Mouse (Mus musculus): ENCODE results near the gene Myog. TPM values are rescaled to one million over a fixed set of nuclear protein-coding genes. Genes with fewer than 3 reads are reported as not detected.
A peak's percentile ranks its signal among the peaks of the same experiment; 100 is the strongest.

Gene Myog
- polyA plus RNA-seq, 1 experiment from 2014 or later = 190 TPM

DNA sequence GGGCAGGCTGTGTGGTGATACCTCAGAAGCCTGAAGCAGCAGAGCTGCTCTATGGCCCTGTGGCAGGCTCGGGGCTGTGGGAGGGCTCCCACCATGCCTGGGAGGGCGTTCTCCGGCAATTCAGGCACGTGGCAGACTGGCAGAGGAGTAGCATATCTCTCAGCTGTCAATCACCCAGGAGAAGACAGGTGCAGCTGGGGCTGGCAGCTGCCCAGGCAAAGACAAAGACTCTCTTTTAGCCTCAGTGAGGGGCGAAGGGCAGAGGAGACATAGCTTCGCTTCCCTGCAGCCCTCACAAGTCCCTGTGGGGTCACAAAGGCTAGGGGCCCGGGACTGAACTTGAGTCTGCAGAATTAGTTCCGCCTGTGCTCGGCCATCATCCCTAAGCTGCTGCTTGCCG is 17.6 kb downstream of the Myog start:
- H3K27me3 ChIP-seq = no peaks in the 10 kb centered on the region
- peaks cover 13% of the 10 kb centered on the region for H3K4me1 ChIP-seq
- no peaks in the 10 kb centered on the region for H3K9me3 ChIP-seq
- peaks cover 12% of the 10 kb centered on the region; the same call in 1 of the 2 replicates for H3K36me3 ChIP-seq
- no peak overlapping the region for H3K27ac ChIP-seq
- ATAC-seq (ENCODE audit: low FRiP score, low read depth) = peak; percentile 63; the same call in 1 of the 2 replicates
- H3K9ac ChIP-seq = no peak overlapping the region
- 71% methylated on average over 10 of the region's 10 CpGs for WGBS
- H3K4me2 ChIP-seq (replicated peaks) = no peak overlapping the region
- no peak overlapping the region for H3K4me3 ChIP-seq

DNA sequence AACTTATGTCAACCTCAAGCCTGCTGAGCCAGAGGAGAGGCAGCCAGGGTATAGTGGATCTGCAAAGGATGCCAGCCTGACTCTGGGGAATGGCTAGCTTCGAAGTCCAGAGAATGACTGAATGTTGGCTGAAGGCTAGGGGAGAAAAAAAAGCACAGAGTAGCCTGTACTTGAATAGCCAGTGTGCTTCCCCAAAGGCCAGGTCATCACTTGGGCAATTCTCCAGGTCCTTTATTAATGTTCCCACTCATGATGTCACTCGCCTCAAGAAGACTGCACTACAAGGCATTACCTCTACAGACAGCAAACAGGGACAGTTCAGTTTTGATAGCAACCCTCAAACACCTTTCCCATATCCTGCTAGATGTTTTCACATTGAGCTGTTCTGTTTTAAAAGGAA is 20.5 kb downstream of the Myog start:
- Histone ChIP-seq H3K4me2 (replicated peaks) (no peak overlapping the region), H3K4me3 (no peak overlapping the region), H3K27me3 (no peaks in the 10 kb centered on the region), H3K27ac (no peak overlapping the region), H3K9me3 (no peaks in the 10 kb centered on the region), H3K9ac (no peak overlapping the region), H3K4me1 (no peaks in the 10 kb centered on the region), H3K36me3 (peaks cover 7% of the 10 kb centered on the region; the same call in 1 of the 2 replicates)
- no peak for ATAC-seq (ENCODE audit: low FRiP score, low read depth)
- 94% methylated on average over 2 of the region's 2 CpGs for WGBS

- Histone ChIP-seq H3K4me2 (replicated peaks) (no peak overlapping the region), H3K9ac (no peak overlapping the region), H3K4me3 (no peak overlapping the region), H3K9me3 (no peaks in the 10 kb centered on the region), H3K27me3 (no peaks in the 10 kb centered on the region), H3K36me3 (peaks cover 7% of the 10 kb centered on the region; the same call in 1 of the 2 replicates), H3K4me1 (no peaks in the 10 kb centered on the region), H3K27ac (no peak overlapping the region)
- ATAC-seq (ENCODE audit: low FRiP score, low read depth) = no peak
- WGBS = 99% methylated on average over 3 of the region's 3 CpGs
These were observed 20.9 kb downstream of the Myog start for GRCm38 (mm10) chr1:134310729-134311128.

GRCm38 (mm10) chr1:134311760-134312159 is 22.0 kb downstream of the Myog start:
- 92% methylated on average over 7 of the region's 7 CpGs for WGBS
- H3K9me3 ChIP-seq = no peaks in the 10 kb centered on the region
- H3K27me3 ChIP-seq = no peaks in the 10 kb centered on the region
- no peak overlapping the region for H3K4me2 ChIP-seq (replicated peaks)
- H3K27ac ChIP-seq = no peak overlapping the region
- peaks cover 11% of the 10 kb centered on the region for H3K36me3 ChIP-seq
- no peak for ATAC-seq (ENCODE audit: low FRiP score, low read depth)
- no peak overlapping the region for H3K9ac ChIP-seq
- no peak overlapping the region for H3K4me3 ChIP-seq
- H3K4me1 ChIP-seq = no peaks in the 10 kb centered on the region

DNA sequence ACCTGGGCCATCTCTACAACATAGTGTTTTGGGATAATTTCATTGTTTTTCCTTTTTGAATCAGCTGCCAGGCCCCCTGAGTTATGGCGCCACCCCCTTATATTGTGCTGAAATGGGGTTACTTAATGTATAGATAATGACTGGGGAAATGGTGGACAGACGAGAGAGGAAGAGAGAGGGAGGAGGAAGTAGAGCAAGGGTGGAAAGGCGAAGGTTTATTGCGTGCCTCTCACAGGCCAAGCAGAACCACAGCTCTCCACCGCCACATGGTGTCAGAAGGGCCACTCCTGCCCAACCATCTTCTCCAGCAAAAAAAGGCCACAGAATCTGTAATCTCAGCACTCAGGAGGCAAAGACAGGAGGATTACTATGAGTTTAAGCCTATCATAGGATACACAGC is 25.4 kb downstream of the Myog start:
- H3K9me3 ChIP-seq = no peaks in the 10 kb centered on the region
- no peaks in the 10 kb centered on the region for H3K4me1 ChIP-seq
- no peaks in the 10 kb centered on the region for H3K27me3 ChIP-seq
- WGBS = 86% methylated on average over 5 of the region's 5 CpGs
- ATAC-seq (ENCODE audit: low FRiP score, low read depth) = no peak
- H3K27ac ChIP-seq = no peak overlapping the region; the same call in 1 of the 2 replicates
- H3K9ac ChIP-seq = no peak overlapping the region
- no peak overlapping the region for H3K4me2 ChIP-seq (replicated peaks)
- peaks cover 17% of the 10 kb centered on the region; the same call in 1 of the 2 replicates for H3K36me3 ChIP-seq
- H3K4me3 ChIP-seq = no peak overlapping the region

GRCm38 (mm10) chr1:134316361-134316760 is 26.6 kb downstream of the Myog start:
- Histone ChIP-seq H3K27ac (no peak overlapping the region), H3K9me3 (no peaks in the 10 kb centered on the region), H3K36me3 (peaks cover 17% of the 10 kb centered on the region; the same call in 1 of the 2 replicates), H3K4me2 (replicated peaks) (no peak overlapping the region), H3K4me1 (peaks cover 11% of the 10 kb centered on the region), H3K9ac (peak overlapping the region; percentile 4; the same call in 1 of the 2 replicates), H3K4me3 (no peak overlapping the region), H3K27me3 (no peaks in the 10 kb centered on the region)
- ATAC-seq (ENCODE audit: low FRiP score, low read depth) = no peak
- WGBS = 91% methylated on average over 9 of the region's 9 CpGs

DNA sequence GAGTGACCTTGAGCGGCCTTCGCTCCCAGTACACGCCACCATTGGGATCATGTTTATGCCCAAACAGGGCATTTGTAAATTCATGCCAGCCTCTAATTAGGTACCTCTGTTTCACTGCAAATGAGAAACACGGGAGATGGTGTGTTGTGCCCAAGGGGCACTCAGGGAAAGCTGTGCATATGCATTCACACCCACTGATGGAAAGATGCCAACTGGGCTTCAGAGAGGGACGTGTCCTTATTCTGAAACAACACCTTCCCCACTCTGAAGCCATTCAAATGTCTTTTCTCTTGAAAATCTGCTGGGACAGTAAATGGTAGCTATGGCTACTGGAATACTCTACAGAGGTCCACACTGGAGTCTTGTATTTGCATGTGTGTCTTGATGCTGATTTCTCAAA is 28.5 kb downstream of the Myog start:
- Histone ChIP-seq H3K27ac (no peak overlapping the region), H3K36me3 (peaks cover 14% of the 10 kb centered on the region), H3K4me3 (no peak overlapping the region), H3K27me3 (no peaks in the 10 kb centered on the region), H3K4me2 (replicated peaks) (no peak overlapping the region), H3K4me1 (peaks cover 11% of the 10 kb centered on the region), H3K9ac (no peak overlapping the region), H3K9me3 (no peaks in the 10 kb centered on the region)
- ATAC-seq (ENCODE audit: low FRiP score, low read depth) = no peak
- 87% methylated on average over 5 of the region's 5 CpGs for WGBS

DNA sequence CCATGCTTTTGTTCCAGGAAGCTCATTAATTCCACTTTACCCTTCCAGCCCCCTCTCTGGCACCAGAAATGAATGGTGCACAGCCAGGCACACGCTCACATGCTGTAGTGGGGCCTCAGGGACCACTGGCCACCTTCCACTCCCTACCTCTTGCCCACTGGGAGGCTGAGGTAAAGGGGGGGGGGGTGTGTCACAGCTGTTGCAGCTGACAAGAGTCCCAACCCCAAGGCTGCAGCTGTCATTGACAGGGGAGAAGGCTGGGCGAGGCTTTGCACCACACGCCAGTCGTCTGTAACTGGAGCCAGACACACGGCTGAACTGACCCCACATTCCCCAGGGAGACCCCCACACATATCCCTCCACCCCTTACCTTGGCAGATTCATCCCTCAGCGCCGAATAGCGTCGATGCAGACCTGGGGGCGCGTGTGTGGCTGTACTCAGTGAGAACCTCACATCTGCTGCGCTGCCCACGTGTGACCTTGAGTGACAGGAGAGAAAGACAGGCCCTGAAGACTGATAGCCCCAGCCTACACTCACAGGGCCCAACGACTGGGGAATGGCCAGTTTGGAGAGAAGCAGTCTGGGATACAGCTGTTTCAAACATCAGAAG is 31.0 kb downstream of the Myog start:
- H3K4me3 ChIP-seq = no peak overlapping the region
- H3K36me3 ChIP-seq = peaks cover 14% of the 10 kb centered on the region
- H3K9me3 ChIP-seq = no peaks in the 10 kb centered on the region
- 38% methylated on average over 14 of the region's 14 CpGs for WGBS
- peak; percentile 82 for ATAC-seq (ENCODE audit: low FRiP score, low read depth)
- no peaks in the 10 kb centered on the region for H3K27me3 ChIP-seq
- no peak overlapping the region for H3K4me2 ChIP-seq (replicated peaks)
- H3K27ac ChIP-seq = no peak overlapping the region
- peaks cover 11% of the 10 kb centered on the region for H3K4me1 ChIP-seq
- H3K9ac ChIP-seq = no peak overlapping the region

- Histone ChIP-seq H3K4me3 (no peak overlapping the region), H3K27ac (no peak overlapping the region), H3K27me3 (no peaks in the 10 kb centered on the region), H3K9me3 (no peaks in the 10 kb centered on the region), H3K4me1 (peaks cover 11% of the 10 kb centered on the region), H3K4me2 (replicated peaks) (no peak overlapping the region), H3K9ac (no peak overlapping the region), H3K36me3 (peaks cover 19% of the 10 kb centered on the region)
- no peak for ATAC-seq (ENCODE audit: low FRiP score, low read depth)
- WGBS = 85% methylated on average over 6 of the region's 6 CpGs
These were observed 32.8 kb downstream of the Myog start for GRCm38 (mm10) chr1:134322591-134322990.

- ATAC-seq (ENCODE audit: low FRiP score, low read depth) = no peak
- H3K4me3 ChIP-seq = no peak overlapping the region
- no peak overlapping the region for H3K4me2 ChIP-seq (replicated peaks)
- no peaks in the 10 kb centered on the region for H3K27me3 ChIP-seq
- WGBS = 91% methylated on average over 12 of the region's 12 CpGs
- H3K4me1 ChIP-seq = no peaks in the 10 kb centered on the region
- no peak overlapping the region for H3K27ac ChIP-seq
- no peak overlapping the region for H3K9ac ChIP-seq
- peaks cover 13% of the 10 kb centered on the region for H3K36me3 ChIP-seq
- H3K9me3 ChIP-seq = no peaks in the 10 kb centered on the region
These were observed 37.1 kb downstream of the Myog start for GRCm38 (mm10) chr1:134326841-134327346.

DNA sequence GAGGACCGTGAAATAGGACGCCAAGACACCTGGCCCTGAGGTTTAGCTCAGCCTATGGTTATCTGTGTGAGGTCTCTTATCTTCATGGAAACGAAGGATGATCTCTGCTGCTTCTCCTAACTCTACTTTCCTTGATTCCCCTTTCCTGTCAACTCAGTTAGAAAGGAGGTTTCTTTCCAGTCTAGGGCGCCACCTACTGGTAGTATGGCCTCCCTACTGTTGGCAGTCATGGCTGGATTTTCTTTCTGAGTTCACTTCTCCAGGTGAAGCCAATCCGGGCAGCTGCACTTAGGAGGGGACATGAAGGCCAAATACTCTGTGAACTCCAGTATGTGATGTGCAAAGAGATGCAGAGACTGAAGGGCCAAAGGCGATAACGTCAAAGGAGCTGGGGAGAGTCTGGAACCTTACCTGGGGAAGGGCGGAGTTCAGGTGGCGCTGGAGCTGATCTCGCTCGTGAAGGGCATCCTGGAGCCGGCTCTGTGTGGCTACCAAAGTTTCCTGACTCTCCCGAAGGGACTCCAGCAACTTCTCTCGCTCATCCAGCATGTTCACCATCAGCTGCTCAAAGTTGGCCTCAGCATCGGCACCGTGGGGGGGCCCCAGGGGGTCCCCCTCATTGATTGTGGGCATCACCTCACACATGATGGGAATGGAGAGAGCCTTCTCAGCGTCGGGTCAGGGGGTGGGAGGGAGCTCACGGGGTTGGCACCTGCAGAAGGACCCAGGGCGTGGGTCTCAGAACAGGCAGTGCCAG is 42.3 kb downstream of the Myog start:
- Histone ChIP-seq H3K9me3 (no peaks in the 10 kb centered on the region), H3K4me2 (replicated peaks) (0 out of 2 replicates have a peak overlapping the region, but pooled peaks have one; percentile 11), H3K4me1 (peaks cover 24% of the 10 kb centered on the region), H3K36me3 (peaks cover 2% of the 10 kb centered on the region; the same call in 1 of the 2 replicates), H3K4me3 (no peak overlapping the region), H3K27ac (no peak overlapping the region), H3K27me3 (no peaks in the 10 kb centered on the region), H3K9ac (no peak overlapping the region)
- 60% methylated on average over 20 of the region's 20 CpGs for WGBS
- no peak for ATAC-seq (ENCODE audit: low FRiP score, low read depth)

DNA sequence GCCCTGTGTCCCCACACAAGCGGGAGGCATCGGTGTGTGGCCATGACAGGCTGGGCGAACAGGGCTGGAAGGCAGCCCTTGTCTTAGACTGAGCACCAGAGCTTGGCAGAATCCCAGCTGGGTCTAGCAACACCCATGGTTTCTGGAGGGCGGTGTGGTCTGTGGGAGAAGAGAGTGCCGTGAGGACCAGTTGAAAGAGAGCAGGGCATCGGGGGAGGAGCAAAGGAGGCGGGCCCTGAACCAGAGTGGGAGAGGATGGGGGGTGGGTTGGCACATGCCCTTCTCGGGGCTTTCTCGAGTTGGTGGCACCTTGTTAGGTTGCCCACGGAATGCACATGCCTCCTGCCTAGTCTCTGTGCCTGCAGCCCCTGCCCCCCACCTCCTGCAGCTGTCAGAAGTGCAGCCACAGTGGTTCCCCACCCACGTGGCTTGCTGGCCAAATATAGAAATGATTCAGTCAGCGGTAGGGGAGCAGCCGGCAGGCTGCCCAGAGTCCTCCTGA is 43.0 kb downstream of the Myog start, which contains the start of gene Ppfia4:
TSS of gene Ppfia4 (minus strand) at position 159 of the 502 bp plus-strand sequence.
- no peak within 1 kb of the TSS for H3K4me3 ChIP-seq
- no peak within 1 kb of the TSS for H3K27ac ChIP-seq
- no peaks in the 10 kb centered on the region for H3K27me3 ChIP-seq
- 54% methylated on average over 13 of the region's 13 CpGs for WGBS
- H3K4me1 ChIP-seq = peaks cover 32% of the 10 kb centered on the region
- peak within 1 kb of the TSS; percentile 11; the same call in 1 of the 2 replicates for H3K4me2 ChIP-seq (replicated peaks)
- peak; percentile 60 for ATAC-seq (ENCODE audit: low FRiP score, low read depth)
- H3K9ac ChIP-seq = no peak within 1 kb of the TSS
- H3K9me3 ChIP-seq = no peaks in the 10 kb centered on the region
- H3K36me3 ChIP-seq = no peaks in the 10 kb centered on the region
